Mouse (Mus musculus) kidney, adult 2 months (tissue): ENCODE data around the gene Slc22a14.

Experiments
- CTCF ChIP-seq: fragments of 200-500 bp; conservative IDR thresholded peaks from 2 replicates; pipeline ENCODE4 v1.5.1; 2011; ENCODE audit warnings: low read depth, mild to moderate bottlenecking, control low read depth, low read length, moderate library complexity, mixed read lengths; ENCODE audit not compliant: insufficient read depth, insufficient read length
- POLR2A ChIP-seq: fragments of 200-500 bp; IDR thresholded peaks from one replicate; pipeline ENCODE4 v1.6.1; 2011; ENCODE audit warnings: low read depth, low read length, control low read depth

GRCm38 (mm10) chr9:119199151-119199861 is 166.0 kb downstream of the Slc22a14 start:
- TF ChIP-seq POLR2A (no peak), CTCF (no peak)
